Mouse (Mus musculus): ENCODE data around the gene Pdlim3. TPM values are rescaled to one million over a fixed set of nuclear protein-coding genes. Genes with fewer than 3 reads are reported as not detected.

The Pdlim3 gene
- polyA plus RNA-seq, 2 experiments: 73.8 to 81.6 TPM

- H3K27me3 ChIP-seq (ENCODE audit: control insufficient read depth, insufficient read depth, low read length): no peaks in the 10 kb centered on the region
- H3K36me3 ChIP-seq (ENCODE audit: control insufficient read depth, insufficient read depth, low read length): no peaks in the 10 kb centered on the region
- H3K9me3 ChIP-seq (ENCODE audit: control insufficient read depth, low read length): no peaks in the 10 kb centered on the region
- 41% methylated on average over 10 of the region's 10 CpGs for WGBS
- no peak overlapping the region for H3K4me2 ChIP-seq (replicated peaks; ENCODE audit: low read depth, low read length, severe bottlenecking)
- peak; percentile 76 for DNase-seq (ENCODE audit: low spot score)
- H3K9ac ChIP-seq (ENCODE audit: low read depth, low read length, severe bottlenecking): no peak overlapping the region
- TF ChIP-seq POLR2A (IDR thresholded peaks at IDR 0.05; ENCODE audit: borderline replicate concordance, extremely low read depth, insufficient read depth, insufficient read length): no peak
- no peak overlapping the region for H3K4me3 ChIP-seq (replicated peaks; ENCODE audit: low read length)
- H3K27ac ChIP-seq (replicated peaks; ENCODE audit: low read depth, low read length): peak overlapping the region; percentile 23
- peaks cover 12% of the 10 kb centered on the region for H3K4me1 ChIP-seq (ENCODE audit: control insufficient read depth, insufficient read depth, low read length)
- no peak for ATAC-seq (ENCODE audit: low FRiP score, low read depth)
Observed at GRCm38 (mm10) chr8:45874945-45875626, 10.2 kb upstream of the Pdlim3 start.

DNA sequence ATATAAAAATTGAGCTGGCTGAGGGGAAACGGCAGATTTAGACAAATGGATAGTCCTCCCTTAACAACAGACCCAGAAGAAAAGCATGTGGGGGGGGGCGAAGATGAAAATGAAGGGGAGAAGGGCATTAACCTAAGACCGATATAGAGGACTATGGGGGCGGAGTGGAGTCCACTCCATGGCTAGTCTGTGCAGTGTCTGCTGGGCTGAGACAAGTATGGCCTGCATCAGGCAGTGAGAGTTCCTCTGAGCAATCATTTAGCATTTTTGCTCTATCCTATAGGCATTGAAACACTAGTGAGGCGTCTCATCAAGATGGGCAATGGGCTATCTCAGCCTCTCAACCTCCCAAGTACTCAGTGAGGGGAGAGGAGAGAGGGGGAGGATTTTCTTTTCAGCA, 8.9 kb upstream of the Pdlim3 start:
- 85% methylated on average over 5 of the region's 5 CpGs for WGBS
- Histone ChIP-seq H3K9me3 (ENCODE audit: control insufficient read depth, low read length) (no peaks in the 10 kb centered on the region), H3K4me3 (replicated peaks; ENCODE audit: low read length) (no peak overlapping the region), H3K36me3 (ENCODE audit: control insufficient read depth, insufficient read depth, low read length) (no peaks in the 10 kb centered on the region), H3K27me3 (ENCODE audit: control insufficient read depth, insufficient read depth, low read length) (no peaks in the 10 kb centered on the region), H3K27ac (replicated peaks; ENCODE audit: low read depth, low read length) (no peak overlapping the region), H3K4me2 (replicated peaks; ENCODE audit: low read depth, low read length, severe bottlenecking) (no peak overlapping the region), H3K4me1 (ENCODE audit: control insufficient read depth, insufficient read depth, low read length) (peaks cover 10% of the 10 kb centered on the region), H3K9ac (ENCODE audit: low read depth, low read length, severe bottlenecking) (no peak overlapping the region)
- DNase-seq (ENCODE audit: low spot score) (no peak), ATAC-seq (ENCODE audit: low FRiP score, low read depth) (no peak)
- TF ChIP-seq POLR2A (IDR thresholded peaks at IDR 0.05; ENCODE audit: borderline replicate concordance, extremely low read depth, insufficient read depth, insufficient read length): no peak

- DNase-seq (ENCODE audit: low spot score) (no peak), ATAC-seq (ENCODE audit: low FRiP score, low read depth) (no peak)
- Histone ChIP-seq H3K4me3 (replicated peaks; ENCODE audit: low read length) (no peak overlapping the region), H3K9me3 (ENCODE audit: control insufficient read depth, low read length) (no peaks in the 10 kb centered on the region), H3K27ac (replicated peaks; ENCODE audit: low read depth, low read length) (no peak overlapping the region), H3K9ac (ENCODE audit: low read depth, low read length, severe bottlenecking) (no peak overlapping the region), H3K4me1 (ENCODE audit: control insufficient read depth, insufficient read depth, low read length) (peaks cover 10% of the 10 kb centered on the region), H3K4me2 (replicated peaks; ENCODE audit: low read depth, low read length, severe bottlenecking) (no peak overlapping the region), H3K36me3 (ENCODE audit: control insufficient read depth, insufficient read depth, low read length) (no peaks in the 10 kb centered on the region), H3K27me3 (ENCODE audit: control insufficient read depth, insufficient read depth, low read length) (no peaks in the 10 kb centered on the region)
- no peak for TF ChIP-seq POLR2A (IDR thresholded peaks at IDR 0.05; ENCODE audit: borderline replicate concordance, extremely low read depth, insufficient read depth, insufficient read length)
- 69% methylated on average over 7 of the region's 7 CpGs for WGBS
Observed at GRCm38 (mm10) chr8:45877680-45878079, 7.6 kb upstream of the Pdlim3 start.

DNA sequence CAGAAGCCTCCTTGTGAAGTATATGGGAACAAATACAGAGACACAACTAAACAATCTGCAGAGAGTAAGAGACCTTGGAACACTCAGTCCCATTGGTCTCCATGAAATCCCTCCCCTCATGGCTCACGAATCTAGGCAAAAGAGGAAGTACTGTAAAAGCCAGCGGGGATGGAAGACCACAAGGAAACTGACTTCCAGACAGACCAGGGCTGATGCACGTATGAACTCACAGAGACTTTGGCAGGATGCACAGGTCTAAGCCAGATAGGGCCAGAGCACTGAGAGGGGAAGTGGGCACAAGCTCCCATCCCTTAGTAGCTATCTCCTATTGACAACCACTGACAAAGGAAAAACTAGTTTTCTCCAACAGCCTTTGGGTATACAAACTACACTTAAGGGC, 4.8 kb upstream of the Pdlim3 start:
- peaks cover 8% of the 10 kb centered on the region; the same call in 1 of the 2 replicates for H3K4me1 ChIP-seq (ENCODE audit: control insufficient read depth, insufficient read depth, low read length)
- no peak overlapping the region for H3K9ac ChIP-seq (ENCODE audit: low read depth, low read length, severe bottlenecking)
- TF ChIP-seq POLR2A (IDR thresholded peaks at IDR 0.05; ENCODE audit: borderline replicate concordance, extremely low read depth, insufficient read depth, insufficient read length): no peak
- H3K9me3 ChIP-seq (ENCODE audit: control insufficient read depth, low read length): no peaks in the 10 kb centered on the region
- ATAC-seq (ENCODE audit: low FRiP score, low read depth): no peak
- H3K4me2 ChIP-seq (replicated peaks; ENCODE audit: low read depth, low read length, severe bottlenecking): no peak overlapping the region
- H3K27me3 ChIP-seq (ENCODE audit: control insufficient read depth, insufficient read depth, low read length): 0 out of 2 replicates have a peak, but pooled peaks cover 8% of the 10 kb centered on the region
- H3K36me3 ChIP-seq (ENCODE audit: control insufficient read depth, insufficient read depth, low read length): no peaks in the 10 kb centered on the region
- DNase-seq (ENCODE audit: low spot score): no peak
- H3K27ac ChIP-seq (replicated peaks; ENCODE audit: low read depth, low read length): no peak overlapping the region
- WGBS: 89% methylated on average over 3 of the region's 3 CpGs
- no peak overlapping the region for H3K4me3 ChIP-seq (replicated peaks; ENCODE audit: low read length)

DNA sequence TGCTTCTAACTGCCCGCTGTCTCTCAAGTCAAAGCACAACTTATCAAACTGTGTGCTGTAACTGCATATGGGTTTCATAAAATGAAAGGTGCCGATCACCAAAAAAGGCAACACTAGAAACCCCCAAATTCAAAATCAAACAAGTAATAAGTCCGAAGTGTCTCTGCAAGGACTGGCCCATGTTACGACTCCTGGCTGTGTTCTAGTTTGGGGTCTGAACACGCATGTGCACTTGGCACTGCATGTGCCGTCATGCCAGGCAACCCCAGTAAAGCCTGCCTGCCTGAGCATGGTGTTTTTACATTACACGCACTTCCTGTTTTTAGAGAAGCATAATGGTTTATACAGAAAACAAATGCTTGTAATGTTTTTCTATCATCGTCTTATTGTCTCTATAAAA, 3.5 kb upstream of the Pdlim3 start:
- DNase-seq (ENCODE audit: low spot score) (no peak), ATAC-seq (ENCODE audit: low FRiP score, low read depth) (no peak)
- H3K36me3 ChIP-seq (ENCODE audit: control insufficient read depth, insufficient read depth, low read length): no peaks in the 10 kb centered on the region
- no peak overlapping the region for H3K9ac ChIP-seq (ENCODE audit: low read depth, low read length, severe bottlenecking)
- H3K27ac ChIP-seq (replicated peaks; ENCODE audit: low read depth, low read length): no peak overlapping the region
- no peaks in the 10 kb centered on the region for H3K9me3 ChIP-seq (ENCODE audit: control insufficient read depth, low read length)
- no peak for TF ChIP-seq POLR2A (IDR thresholded peaks at IDR 0.05; ENCODE audit: borderline replicate concordance, extremely low read depth, insufficient read depth, insufficient read length)
- H3K4me3 ChIP-seq (replicated peaks; ENCODE audit: low read length): no peak overlapping the region
- H3K4me2 ChIP-seq (replicated peaks; ENCODE audit: low read depth, low read length, severe bottlenecking): no peak overlapping the region
- H3K27me3 ChIP-seq (ENCODE audit: control insufficient read depth, insufficient read depth, low read length): 0 out of 2 replicates have a peak, but pooled peaks cover 14% of the 10 kb centered on the region
- 78% methylated on average over 8 of the region's 8 CpGs for WGBS
- H3K4me1 ChIP-seq (ENCODE audit: control insufficient read depth, insufficient read depth, low read length): peaks cover 10% of the 10 kb centered on the region; the same call in 1 of the 2 replicates

Measured in limb, embryonic 14.5 days (tissue).